Mouse (Mus musculus) forebrain, embryonic 13.5 days (tissue): ENCODE measurements at regions not wholly inside any gene's neighbourhood (a gene's known extent, or its start where the extent isn't known, plus 50 kb on each side); places are given as distances from the start of the nearest gene placed in this dataset.

Experiments used
- ATAC-seq: fragments of 200-750 bp; cut with Nextera tagmentation; 2 replicates; pipeline ENCODE4 v1.8.0; 2017
- H3K27ac ChIP-seq: fragments of 300-500 bp; sonication (generic); 2 replicates; pipeline ENCODE4 v1.5.1; 2015; ENCODE audit warnings: inconsistent platforms, mild to moderate bottlenecking, moderate library complexity
- H3K27me3 ChIP-seq: fragments of 300-500 bp; sonication (generic); 2 replicates; pipeline ENCODE4 v1.6.1; 2015; ENCODE audit warnings: mild to moderate bottlenecking, inconsistent platforms
- H3K36me3 ChIP-seq: fragments of 300-500 bp; sonication (generic); 2 replicates; pipeline ENCODE4 v1.6.1; 2015; ENCODE audit warnings: mild to moderate bottlenecking, inconsistent platforms; ENCODE audit not compliant: poor library complexity, severe bottlenecking
- H3K4me1 ChIP-seq: fragments of 300-500 bp; sonication (generic); 2 replicates; pipeline ENCODE4 v1.6.1; 2015; ENCODE audit warnings: inconsistent platforms
- H3K4me2 ChIP-seq: fragments of 300-500 bp; sonication (generic); 2 replicates; pipeline ENCODE4 v1.6.1; 2015; ENCODE audit warnings: inconsistent platforms, mild to moderate bottlenecking, moderate library complexity
- H3K4me3 ChIP-seq: fragments of 300-500 bp; sonication (generic); 2 replicates; pipeline ENCODE4 v1.5.1; 2015; ENCODE audit warnings: mild to moderate bottlenecking, inconsistent platforms
- H3K9ac ChIP-seq: fragments of 300-500 bp; sonication (generic); 2 replicates; pipeline ENCODE4 v1.6.1; 2015; ENCODE audit warnings: mild to moderate bottlenecking, inconsistent platforms
- H3K9me3 ChIP-seq: fragments of 300-500 bp; sonication (generic); replicated peaks from 2 replicates; pipeline ENCODE4 v1.6.1; 2016; ENCODE audit warnings: inconsistent platforms
- WGBS: fragments of 180-500 bp; shearing (Covaris S2); methylation state at CpG from one replicate; pipeline ENCODE4 v1.1.7; 2015; 5-methylcytosine and 5-hydroxymethylcytosine counted together

- ATAC-seq, result no peak
- Histone ChIP-seq H3K9ac (no peak overlapping the region), H3K9me3 (no peaks in the 10 kb centered on the region), H3K36me3 (no peaks in the 10 kb centered on the region), H3K4me1 (peaks cover 5% of the 10 kb centered on the region; the same call in 1 of the 2 replicates), H3K4me2 (no peak overlapping the region), H3K4me3 (no peak overlapping the region), H3K27me3 (peaks cover 4% of the 10 kb centered on the region; the same call in 1 of the 2 replicates), H3K27ac (no peak overlapping the region)
- 15% methylated on average over 15 of the region's 15 CpGs for WGBS
These were observed 171.2 kb upstream of the Habp2 start for GRCm38 (mm10) chr19:56115552-56116284.

GRCm38 (mm10) chr19:56116285-56116680 lies 170.7 kb upstream of the Habp2 start:
- Histone ChIP-seq H3K36me3 (no peaks in the 10 kb centered on the region), H3K4me3 (no peak overlapping the region), H3K4me2 (no peak overlapping the region), H3K27ac (no peak overlapping the region), H3K9me3 (0 out of 2 replicates have a peak, but pooled peaks cover 3% of the 10 kb centered on the region), H3K9ac (no peak overlapping the region), H3K27me3 (peaks cover 4% of the 10 kb centered on the region; the same call in 1 of the 2 replicates), H3K4me1 (peaks cover 10% of the 10 kb centered on the region)
- ATAC-seq, result no peak
- 65% methylated on average over 7 of the region's 7 CpGs for WGBS

- no peak overlapping the region for H3K27ac ChIP-seq
- H3K9me3 ChIP-seq, result 0 out of 2 replicates have a peak, but pooled peaks cover 7% of the 10 kb centered on the region
- H3K27me3 ChIP-seq, result no peaks in the 10 kb centered on the region
- no peaks in the 10 kb centered on the region for H3K36me3 ChIP-seq
- H3K4me1 ChIP-seq, result peaks cover 10% of the 10 kb centered on the region
- H3K4me3 ChIP-seq, result no peak overlapping the region
- H3K9ac ChIP-seq, result no peak overlapping the region
- no peak for ATAC-seq
- 64% methylated on average over 7 of the region's 7 CpGs for WGBS
- H3K4me2 ChIP-seq, result no peak overlapping the region
These were observed 166.2 kb upstream of the Habp2 start for GRCm38 (mm10) chr19:56120723-56121122.

- ATAC-seq, result no peak
- H3K9ac ChIP-seq, result no peak overlapping the region
- H3K9me3 ChIP-seq, result 0 out of 2 replicates have a peak, but pooled peaks cover 7% of the 10 kb centered on the region
- no peaks in the 10 kb centered on the region for H3K27me3 ChIP-seq
- no peak overlapping the region for H3K27ac ChIP-seq
- H3K4me2 ChIP-seq, result no peak overlapping the region
- peaks cover 8% of the 10 kb centered on the region; the same call in 1 of the 2 replicates for H3K4me1 ChIP-seq
- H3K36me3 ChIP-seq, result no peaks in the 10 kb centered on the region
- 94% methylated on average over 5 of the region's 5 CpGs for WGBS
- H3K4me3 ChIP-seq, result no peak overlapping the region
These were observed 164.8 kb upstream of the Habp2 start for GRCm38 (mm10) chr19:56122186-56122585.

- ATAC-seq, result no peak
- Histone ChIP-seq H3K27ac (no peak overlapping the region), H3K27me3 (peaks cover 42% of the 10 kb centered on the region), H3K36me3 (no peaks in the 10 kb centered on the region), H3K9me3 (no peaks in the 10 kb centered on the region), H3K9ac (no peak overlapping the region), H3K4me1 (peaks cover 33% of the 10 kb centered on the region), H3K4me2 (peak overlapping the region; percentile 8; the same call in 1 of the 2 replicates), H3K4me3 (no peak overlapping the region)
- whole genome bisulfite sequencing, result 24% methylated on average over 5 of the region's 5 CpGs
These were observed 155.4 kb upstream of the Habp2 start for GRCm38 (mm10) chr19:56131556-56131955.

GRCm38 (mm10) chr19:56132911-56133562 lies 153.9 kb upstream of the Habp2 start:
- H3K4me1 ChIP-seq, result peaks cover 33% of the 10 kb centered on the region
- no peak overlapping the region for H3K9ac ChIP-seq
- no peak for ATAC-seq
- 3% methylated on average over 7 of the region's 7 CpGs for WGBS
- H3K27me3 ChIP-seq, result peaks cover 51% of the 10 kb centered on the region
- H3K9me3 ChIP-seq, result no peaks in the 10 kb centered on the region
- H3K4me2 ChIP-seq, result peak overlapping the region; percentile 21
- H3K36me3 ChIP-seq, result no peaks in the 10 kb centered on the region
- H3K4me3 ChIP-seq, result no peak overlapping the region
- H3K27ac ChIP-seq, result no peak overlapping the region

GRCm38 (mm10) chr19:56133565-56133964 lies 153.4 kb upstream of the Habp2 start:
- no peak overlapping the region for H3K9ac ChIP-seq
- H3K36me3 ChIP-seq, result no peaks in the 10 kb centered on the region
- peak overlapping the region; percentile 21 for H3K4me2 ChIP-seq
- no peaks in the 10 kb centered on the region for H3K9me3 ChIP-seq
- H3K4me1 ChIP-seq, result peaks cover 33% of the 10 kb centered on the region
- peaks cover 53% of the 10 kb centered on the region for H3K27me3 ChIP-seq
- WGBS, result 1% methylated on average over 5 of the region's 5 CpGs
- H3K4me3 ChIP-seq, result no peak overlapping the region
- no peak overlapping the region for H3K27ac ChIP-seq
- no peak for ATAC-seq

GRCm38 (mm10) chr19:56134081-56134818 lies 152.7 kb upstream of the Habp2 start:
- Histone ChIP-seq H3K27me3 (peaks cover 59% of the 10 kb centered on the region), H3K27ac (no peak overlapping the region), H3K4me1 (peaks cover 33% of the 10 kb centered on the region), H3K4me2 (peak overlapping the region; percentile 29), H3K9ac (no peak overlapping the region), H3K9me3 (no peaks in the 10 kb centered on the region), H3K4me3 (no peak overlapping the region), H3K36me3 (no peaks in the 10 kb centered on the region)
- peak; percentile 96 for ATAC-seq
- 9% methylated on average over 17 of the region's 17 CpGs for WGBS

GRCm38 (mm10) chr19:56135306-56135928 lies 151.5 kb upstream of the Habp2 start:
- ATAC-seq, result no peak
- Histone ChIP-seq H3K4me1 (peaks cover 33% of the 10 kb centered on the region), H3K9ac (no peak overlapping the region), H3K4me2 (no peak overlapping the region), H3K9me3 (no peaks in the 10 kb centered on the region), H3K27me3 (peaks cover 50% of the 10 kb centered on the region), H3K36me3 (no peaks in the 10 kb centered on the region), H3K27ac (no peak overlapping the region), H3K4me3 (no peak overlapping the region)
- WGBS, result 78% methylated on average over 7 of the region's 7 CpGs

GRCm38 (mm10) chr19:56140540-56140939 lies 146.4 kb upstream of the Habp2 start:
- no peak overlapping the region for H3K9ac ChIP-seq

GRCm38 (mm10) chr19:56144221-56144620 lies 142.7 kb upstream of the Habp2 start:
- no peak for ATAC-seq
- Histone ChIP-seq H3K4me3 (no peak overlapping the region), H3K36me3 (no peaks in the 10 kb centered on the region), H3K4me2 (no peak overlapping the region), H3K27ac (no peak overlapping the region), H3K9me3 (peaks cover 15% of the 10 kb centered on the region), H3K9ac (no peak overlapping the region), H3K27me3 (peaks cover 10% of the 10 kb centered on the region), H3K4me1 (no peaks in the 10 kb centered on the region)
- WGBS, result 84% methylated on average over 5 of the region's 5 CpGs

More at GRCm38 (mm10) chr19:56140540-56140939, 146.4 kb upstream of the Habp2 start:
- no peaks in the 10 kb centered on the region for H3K4me1 ChIP-seq
- 85% methylated on average over 2 of the region's 2 CpGs for WGBS
- H3K9me3 ChIP-seq, result peaks cover 15% of the 10 kb centered on the region
- H3K36me3 ChIP-seq, result no peaks in the 10 kb centered on the region
- peaks cover 31% of the 10 kb centered on the region for H3K27me3 ChIP-seq
- no peak for ATAC-seq
- no peak overlapping the region for H3K4me2 ChIP-seq
- H3K27ac ChIP-seq, result no peak overlapping the region
- no peak overlapping the region for H3K4me3 ChIP-seq
